Mouse (Mus musculus) cerebellum, adult 2 months (tissue): ENCODE data around the gene U2surp.

Source experiments
- CTCF ChIP-seq: fragments of 200-500 bp; IDR thresholded peaks from 2 replicates; pipeline ENCODE4 v1.5.1; 2011; ENCODE audit warnings: low read depth, mild to moderate bottlenecking, control low read depth, low read length, moderate library complexity, borderline replicate concordance; ENCODE audit not compliant: insufficient read depth
- POLR2A ChIP-seq: fragments of 200-500 bp; IDR thresholded peaks from 2 replicates; pipeline ENCODE4 v1.6.1; 2011; ENCODE audit warnings: low read length, control low read depth, borderline replicate concordance; ENCODE audit not compliant: insufficient read depth

GRCm38 (mm10) chr9:95544598-95544997, 32.8 kb upstream of the U2surp start:
- no peak for TF ChIP-seq POLR2A
- TF ChIP-seq CTCF: 0 out of 2 replicates have a peak, but pooled peaks have one; percentile 12
